Mouse (Mus musculus): Measurements from ENCODE around the gene Gsto1. TPM values are rescaled to one million over a fixed set of nuclear protein-coding genes. Genes with fewer than 3 reads are reported as not detected.

Gsto1 gene
- polyA plus RNA-seq, 1 experiment, result 125 TPM

DNA sequence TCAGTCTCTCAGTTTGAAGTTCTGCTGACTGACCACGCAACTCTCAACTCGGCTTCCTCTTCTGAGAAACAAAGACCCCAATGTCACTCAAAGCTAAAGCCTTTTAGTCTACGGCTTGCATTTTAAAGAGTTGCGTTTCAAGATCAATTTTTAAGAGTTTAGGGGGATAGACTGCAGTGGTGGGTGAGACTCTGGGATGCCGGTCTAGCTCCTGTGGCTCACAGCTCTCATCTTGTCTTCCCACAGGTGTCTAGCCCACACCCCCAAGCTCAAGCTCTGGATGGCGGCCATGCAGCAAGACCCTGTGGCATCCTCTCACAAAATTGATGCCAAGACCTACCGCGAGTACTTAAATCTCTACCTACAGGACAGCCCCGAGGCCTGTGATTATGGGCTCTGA, 9.3 kb downstream of the Gsto1 start:
- Histone ChIP-seq H3K36me3 (ENCODE audit: control insufficient read depth, insufficient read depth, low read length, poor library complexity, severe bottlenecking) (peaks cover 7% of the 10 kb centered on the region), H3K27ac (ENCODE audit: insufficient read depth, low read length) (no peak overlapping the region), H3K9me3 (replicated peaks; ENCODE audit: control insufficient read depth, insufficient read depth, low read length, poor library complexity, severe bottlenecking) (no peaks in the 10 kb centered on the region), H3K4me3 (ENCODE audit: low read depth, low read length) (no peak overlapping the region), H3K4me1 (ENCODE audit: control insufficient read depth, insufficient read depth, low read length) (no peaks in the 10 kb centered on the region), H3K9ac (ENCODE audit: low read depth, poor library complexity, severe bottlenecking) (no peak overlapping the region), H3K27me3 (ENCODE audit: control insufficient read depth, insufficient read depth, low read length, poor library complexity, severe bottlenecking) (no peaks in the 10 kb centered on the region)
- TF ChIP-seq EP300 (IDR thresholded peaks at IDR 0.05; ENCODE audit: insufficient read depth, low read depth, low read length) (no peak), CTCF (IDR thresholded peaks at IDR 0.05; ENCODE audit: low read depth, low read length) (no peak), POLR2A (IDR thresholded peaks at IDR 0.05; ENCODE audit: insufficient read depth, low read length) (no peak)

DNA sequence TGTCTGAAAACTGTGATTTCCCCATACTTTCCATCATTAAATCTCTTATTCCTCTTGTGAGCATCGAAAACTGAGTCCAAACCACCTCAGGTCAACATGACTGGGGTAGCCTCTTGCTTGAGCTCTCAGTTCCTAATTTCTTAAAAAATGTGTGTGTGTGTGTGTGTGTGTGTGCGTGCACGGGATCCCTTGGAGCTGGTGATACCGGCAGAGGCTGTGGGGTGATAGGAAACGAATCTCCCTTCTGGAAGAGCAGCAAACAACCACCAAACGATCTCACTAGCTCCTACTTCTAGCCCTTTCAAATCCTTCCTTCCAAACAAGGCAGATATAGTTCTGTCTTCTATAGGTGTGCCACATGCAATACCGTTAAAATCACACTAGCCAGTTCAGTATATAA, 10.0 kb downstream of the Gsto1 start:
- H3K9ac ChIP-seq (ENCODE audit: low read depth, poor library complexity, severe bottlenecking), result peak overlapping the region; percentile 75
- TF ChIP-seq CTCF (IDR thresholded peaks at IDR 0.05; ENCODE audit: low read depth, low read length) (no peak), POLR2A (IDR thresholded peaks at IDR 0.05; ENCODE audit: insufficient read depth, low read length) (no peak), EP300 (IDR thresholded peaks at IDR 0.05; ENCODE audit: insufficient read depth, low read depth, low read length) (no peak)
- H3K27me3 ChIP-seq (ENCODE audit: control insufficient read depth, insufficient read depth, low read length, poor library complexity, severe bottlenecking), result no peaks in the 10 kb centered on the region
- H3K36me3 ChIP-seq (ENCODE audit: control insufficient read depth, insufficient read depth, low read length, poor library complexity, severe bottlenecking), result peaks cover 7% of the 10 kb centered on the region
- no peaks in the 10 kb centered on the region for H3K9me3 ChIP-seq (replicated peaks; ENCODE audit: control insufficient read depth, insufficient read depth, low read length, poor library complexity, severe bottlenecking)
- H3K4me1 ChIP-seq (ENCODE audit: control insufficient read depth, insufficient read depth, low read length), result no peaks in the 10 kb centered on the region
- no peak overlapping the region for H3K4me3 ChIP-seq (ENCODE audit: low read depth, low read length)
- H3K27ac ChIP-seq (ENCODE audit: insufficient read depth, low read length), result no peak overlapping the region

DNA sequence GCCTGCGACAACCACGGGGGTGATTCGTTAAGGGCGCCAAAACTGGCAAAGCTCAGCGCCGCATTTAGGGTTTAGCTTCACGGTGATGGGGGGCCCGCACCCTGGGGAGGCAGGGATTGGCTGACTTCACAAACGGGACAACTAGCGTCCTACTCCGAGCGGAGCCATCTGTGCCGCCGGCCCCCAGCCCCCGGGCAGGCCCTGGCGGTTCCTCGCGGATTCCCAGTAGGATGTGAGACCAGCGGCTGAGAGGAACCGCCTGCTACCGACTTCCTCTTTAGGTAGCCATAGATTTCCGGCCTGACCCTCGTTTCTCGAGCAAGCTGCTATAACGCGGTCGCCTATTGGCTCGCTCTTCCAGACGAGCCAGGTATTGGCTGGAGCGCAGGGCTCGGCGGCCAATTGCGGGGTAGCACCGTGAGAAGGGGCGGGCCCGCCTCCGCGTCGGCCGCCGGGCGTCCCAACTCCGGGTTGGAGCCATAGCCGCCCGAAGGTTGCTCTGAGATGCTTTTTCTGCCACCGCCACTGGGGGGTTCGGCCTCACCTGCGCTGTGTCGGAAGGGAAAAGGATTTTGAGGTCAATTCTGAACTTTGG, 10.7 kb downstream of the Gsto1 start, which contains the start of gene Gsto2:
TSS of gene Gsto2 (plus strand) at position 182 of the 595 bp plus-strand sequence.
- Histone ChIP-seq H3K9me3 (replicated peaks; ENCODE audit: control insufficient read depth, insufficient read depth, low read length, poor library complexity, severe bottlenecking) (no peaks in the 10 kb centered on the region), H3K36me3 (ENCODE audit: control insufficient read depth, insufficient read depth, low read length, poor library complexity, severe bottlenecking) (peaks cover 2% of the 10 kb centered on the region), H3K9ac (ENCODE audit: low read depth, poor library complexity, severe bottlenecking) (peak within 1 kb of the TSS; percentile 75), H3K27ac (ENCODE audit: insufficient read depth, low read length) (no peak within 1 kb of the TSS), H3K27me3 (ENCODE audit: control insufficient read depth, insufficient read depth, low read length, poor library complexity, severe bottlenecking) (no peaks in the 10 kb centered on the region), H3K4me3 (ENCODE audit: low read depth, low read length) (peak within 1 kb of the TSS; percentile 89), H3K4me1 (ENCODE audit: control insufficient read depth, insufficient read depth, low read length) (no peaks in the 10 kb centered on the region)
- TF ChIP-seq CTCF (IDR thresholded peaks at IDR 0.05; ENCODE audit: low read depth, low read length), result no peak
- TF ChIP-seq POLR2A (IDR thresholded peaks at IDR 0.05; ENCODE audit: insufficient read depth, low read length), result peak; percentile 15

DNA sequence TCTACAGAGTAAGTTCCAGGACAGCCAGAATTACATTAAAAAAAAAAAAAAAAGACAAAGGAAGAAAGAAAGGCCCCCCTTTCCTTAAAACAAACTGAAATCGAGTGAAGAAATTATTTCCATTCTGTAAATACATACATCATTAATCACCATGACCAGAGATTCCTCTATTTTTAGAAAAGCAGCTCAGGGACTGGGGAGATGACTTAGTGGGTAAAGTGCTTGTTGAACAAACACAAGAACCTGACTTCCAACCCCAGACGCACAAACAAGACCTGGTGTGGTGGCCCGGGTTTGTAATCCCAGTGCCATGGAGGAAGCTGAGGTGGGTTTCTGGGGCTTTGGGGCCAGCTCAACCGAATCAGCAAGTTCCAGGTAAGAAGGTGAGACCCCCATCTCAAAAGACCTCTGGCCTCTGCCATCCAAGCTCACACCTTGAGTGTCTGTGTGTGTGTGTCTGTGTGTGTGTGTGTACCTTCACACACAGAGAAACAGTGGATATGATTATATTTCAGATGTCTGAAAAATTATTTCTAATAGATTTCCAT, 12.9 kb downstream of the Gsto1 start:
- Histone ChIP-seq H3K4me1 (ENCODE audit: control insufficient read depth, insufficient read depth, low read length) (no peaks in the 10 kb centered on the region), H3K4me3 (ENCODE audit: low read depth, low read length) (no peak overlapping the region)

DNA sequence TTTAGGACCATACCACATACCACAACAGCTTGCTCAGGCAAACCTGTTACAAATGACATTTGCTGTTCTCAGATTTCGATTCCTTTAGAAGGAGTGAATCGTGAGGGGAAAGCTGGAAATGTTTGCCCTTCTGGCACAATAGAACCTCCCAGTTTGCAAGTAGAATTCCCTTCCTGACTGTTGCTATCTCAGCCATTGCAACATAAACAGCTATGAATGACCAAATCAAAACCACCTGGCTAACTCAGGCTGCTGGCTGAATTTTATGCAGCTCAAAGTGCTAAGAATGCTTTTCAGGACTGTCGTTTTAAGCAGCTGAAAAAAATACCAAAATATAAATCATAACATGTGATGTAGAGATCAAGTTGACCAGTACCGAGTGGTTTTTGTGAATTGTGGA, 14.2 kb downstream of the Gsto1 start:
- no peaks in the 10 kb centered on the region for H3K36me3 ChIP-seq (ENCODE audit: control insufficient read depth, insufficient read depth, low read length, poor library complexity, severe bottlenecking)
- TF ChIP-seq POLR2A (IDR thresholded peaks at IDR 0.05; ENCODE audit: insufficient read depth, low read length), result no peak
- H3K4me1 ChIP-seq (ENCODE audit: control insufficient read depth, insufficient read depth, low read length), result no peaks in the 10 kb centered on the region
- no peak overlapping the region for H3K9ac ChIP-seq (ENCODE audit: low read depth, poor library complexity, severe bottlenecking)
- H3K4me3 ChIP-seq (ENCODE audit: low read depth, low read length), result no peak overlapping the region
- no peak overlapping the region for H3K27ac ChIP-seq (ENCODE audit: insufficient read depth, low read length)
- no peaks in the 10 kb centered on the region for H3K9me3 ChIP-seq (replicated peaks; ENCODE audit: control insufficient read depth, insufficient read depth, low read length, poor library complexity, severe bottlenecking)
- H3K27me3 ChIP-seq (ENCODE audit: control insufficient read depth, insufficient read depth, low read length, poor library complexity, severe bottlenecking), result no peaks in the 10 kb centered on the region; the same call in 1 of the 2 replicates

More for the DNA sequence above, 12.9 kb downstream of the Gsto1 start:
- Histone ChIP-seq H3K9me3 (replicated peaks; ENCODE audit: control insufficient read depth, insufficient read depth, low read length, poor library complexity, severe bottlenecking) (no peaks in the 10 kb centered on the region), H3K9ac (ENCODE audit: low read depth, poor library complexity, severe bottlenecking) (no peak overlapping the region), H3K27ac (ENCODE audit: insufficient read depth, low read length) (no peak overlapping the region), H3K27me3 (ENCODE audit: control insufficient read depth, insufficient read depth, low read length, poor library complexity, severe bottlenecking) (no peaks in the 10 kb centered on the region; the same call in 1 of the 2 replicates), H3K36me3 (ENCODE audit: control insufficient read depth, insufficient read depth, low read length, poor library complexity, severe bottlenecking) (no peaks in the 10 kb centered on the region)
- TF ChIP-seq POLR2A (IDR thresholded peaks at IDR 0.05; ENCODE audit: insufficient read depth, low read length) (no peak), EP300 (IDR thresholded peaks at IDR 0.05; ENCODE audit: insufficient read depth, low read depth, low read length) (no peak), CTCF (IDR thresholded peaks at IDR 0.05; ENCODE audit: low read depth, low read length) (no peak)

DNA sequence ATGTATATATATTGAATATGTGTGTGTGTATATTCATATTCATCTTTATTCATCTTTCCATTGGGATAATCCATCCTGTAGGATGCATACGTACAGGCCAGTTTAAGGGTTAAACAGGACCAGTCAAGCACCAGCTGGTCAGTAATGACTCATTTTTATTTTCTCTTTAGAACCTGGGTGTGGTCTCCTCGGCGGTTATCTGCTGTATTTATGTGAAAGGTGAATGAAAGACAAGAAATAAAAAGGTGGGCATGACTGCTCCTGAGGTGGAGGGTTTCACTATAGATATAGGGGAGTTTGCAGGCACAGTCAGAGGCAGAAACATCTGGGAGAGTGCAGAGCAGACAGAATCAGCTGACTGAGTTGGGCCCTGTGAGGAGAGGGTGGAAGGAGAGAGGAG, 14.7 kb downstream of the Gsto1 start:
- no peak for TF ChIP-seq CTCF (IDR thresholded peaks at IDR 0.05; ENCODE audit: low read depth, low read length)
- TF ChIP-seq POLR2A (IDR thresholded peaks at IDR 0.05; ENCODE audit: insufficient read depth, low read length), result no peak
- no peak for TF ChIP-seq EP300 (IDR thresholded peaks at IDR 0.05; ENCODE audit: insufficient read depth, low read depth, low read length)
- Histone ChIP-seq H3K4me1 (ENCODE audit: control insufficient read depth, insufficient read depth, low read length) (no peaks in the 10 kb centered on the region), H3K9me3 (replicated peaks; ENCODE audit: control insufficient read depth, insufficient read depth, low read length, poor library complexity, severe bottlenecking) (no peaks in the 10 kb centered on the region), H3K36me3 (ENCODE audit: control insufficient read depth, insufficient read depth, low read length, poor library complexity, severe bottlenecking) (no peaks in the 10 kb centered on the region), H3K9ac (ENCODE audit: low read depth, poor library complexity, severe bottlenecking) (no peak overlapping the region), H3K4me3 (ENCODE audit: low read depth, low read length) (no peak overlapping the region), H3K27me3 (ENCODE audit: control insufficient read depth, insufficient read depth, low read length, poor library complexity, severe bottlenecking) (no peaks in the 10 kb centered on the region; the same call in 1 of the 2 replicates), H3K27ac (ENCODE audit: insufficient read depth, low read length) (no peak overlapping the region)

All from ES-Bruce4 (cell line).